Mouse (Mus musculus) small intestine, adult 2 months (tissue): ENCODE results near the gene Rab30.

Source experiments
- CTCF ChIP-seq: fragments of 200-500 bp; IDR thresholded peaks from 2 replicates; pipeline ENCODE4 v1.5.1; 2012; ENCODE audit warnings: low read depth, mild to moderate bottlenecking, control low read depth, inconsistent platforms, low read length, moderate library complexity, mixed read lengths; ENCODE audit not compliant: insufficient replicate concordance, insufficient read length; ENCODE audit errors: extremely low read depth
- POLR2A ChIP-seq: fragments of 200-500 bp; IDR thresholded peaks from 2 replicates; pipeline ENCODE4 v1.6.1; 2012; ENCODE audit warnings: low read depth, mild to moderate bottlenecking, control low read depth, inconsistent platforms, low read length, moderate library complexity

GRCm38 (mm10) chr7:92750395-92750794, 9.0 kb downstream of the Rab30 start:
- TF ChIP-seq CTCF (no peak), POLR2A (no peak)
